10 mouse cellular contexts compared by ENCODE assay signal in genomic region chrX:145307174-145307573, GRCm38 (mm10). TPM values are rescaled to one million over a fixed set of nuclear protein-coding genes. Genes with fewer than 3 reads are reported as not detected.
DNase-seq lines count a peak whose midpoint lies in the region; ATAC-seq and TF ChIP-seq lines count a peak whose summit lies in the region.
"Had no signal": no experiment of that assay in that cellular context is flagged by ENCODE, and none has a peak within 500 bp of the region (broad histone marks: within the 10 kb centered on the region; RNA-seq: fewer than 3 reads in every experiment).

No protein-coding gene starts in this region.

- H3K9me3 ChIP-seq in midbrain, postnatal 0 days (ENCODE audit: low read length), result no peaks in the 10 kb centered on the region
- H3K9me3 ChIP-seq: neural tube, embryonic 13.5 days had no signal

- H3K4me1 ChIP-seq in midbrain, postnatal 0 days (ENCODE audit: insufficient read depth, low read length), result no peaks in the 10 kb centered on the region
- H3K4me1 ChIP-seq: neural tube, embryonic 13.5 days had no signal

- no peak overlapping the region for H3K27ac ChIP-seq in gastrocnemius, adult 2 months
- H3K27ac ChIP-seq in left cerebral cortex, adult 2 months, result no peak overlapping the region
- H3K27ac ChIP-seq in midbrain, postnatal 0 days (ENCODE audit: low read depth, low read length), result no peak overlapping the region
- H3K27ac ChIP-seq: neural tube, embryonic 13.5 days had no signal

- DNase-seq in gastrocnemius, adult 2 months, result peak; percentile 22
- DNase-seq in gastrocnemius, postnatal 25 days, result no peak
- DNase-seq in A20 (ENCODE audit: low read depth, low spot score), result peak; percentile 48
- DNase-seq in adrenal gland, postnatal 36 days, result peak; percentile 3 to 44
- DNase-seq in gastrocnemius, postnatal 14 days, result peak; percentile 3
- DNase-seq in left cerebral cortex, adult 2 months (ENCODE audit: extremely low spot score in 1 of 2, low spot score in 2 of 2), result peak; percentile 26
- DNase-seq in midbrain, postnatal 0 days (ENCODE audit: low spot score), result peak; percentile 73
- no peak for DNase-seq in spleen, adult 12 weeks (ENCODE audit: low spot score)

- no peaks in the 10 kb centered on the region for H3K36me3 ChIP-seq in midbrain, postnatal 0 days (ENCODE audit: insufficient read depth, low read length)
- H3K36me3 ChIP-seq: neural tube, embryonic 13.5 days had no signal

- 13% methylated on average over 2 of the region's 2 CpGs for WGBS in midbrain, postnatal 0 days

- intact Hi-C loops in gastrocnemius, adult 2 months (cut with DNase I), result no loop called here
- intact Hi-C loops in gastrocnemius, postnatal 14 days (cut with DNase I; ENCODE audit: low total_unique reads), result no loop called here
- intact Hi-C loops in left cerebral cortex, adult 2 months (cut with DNase I), result no loop called here

- no peak for ATAC-seq in midbrain, postnatal 0 days (ENCODE audit: low FRiP score)

- H3K4me3 ChIP-seq in gastrocnemius, adult 2 months, result no peak overlapping the region
- H3K4me3 ChIP-seq in left cerebral cortex, adult 2 months, result no peak overlapping the region
- H3K4me3 ChIP-seq in midbrain, postnatal 0 days (ENCODE audit: low read depth, low read length), result no peak overlapping the region
- H3K4me3 ChIP-seq: neural tube, embryonic 13.5 days had no signal

- no peak overlapping the region for H3K9ac ChIP-seq in midbrain, postnatal 0 days (replicated peaks; ENCODE audit: low read length, poor library complexity, severe bottlenecking)
- H3K9ac ChIP-seq: neural tube, embryonic 13.5 days had no signal

- TF ChIP-seq CTCF in gastrocnemius, adult 2 months (IDR thresholded peaks at IDR 0.05), result peak; percentile 58
- peak; percentile 61 for TF ChIP-seq CTCF in left cerebral cortex, adult 2 months (IDR thresholded peaks at IDR 0.05)
- TF ChIP-seq CTCF in midbrain, postnatal 0 days (IDR thresholded peaks at IDR 0.05), result peak; percentile 77

- no peak overlapping the region for H3K4me2 ChIP-seq in midbrain, postnatal 0 days (ENCODE audit: low read depth, low read length, poor library complexity, severe bottlenecking)
- H3K4me2 ChIP-seq: neural tube, embryonic 13.5 days had no signal

- H3K27me3 ChIP-seq in midbrain, postnatal 0 days (ENCODE audit: insufficient read depth, low read length), result no peaks in the 10 kb centered on the region
- H3K27me3 ChIP-seq: neural tube, embryonic 13.5 days had no signal

RNA-seq across cellular contexts. Expression of gene Lhfpl1, which starts 41.7 kb away (rescaled TPM):
- total RNA-seq in gastrocnemius, adult 2 months (2021), result under 1 TPM in 1 of 2 experiments, not detected in 1; 0.56 TPM
- 1 to 10 TPM in 1 of 2 experiments, under 1 TPM in 1; 0.23 to 1.2 TPM for total RNA-seq in gastrocnemius, postnatal 25 days (2021)
- total RNA-seq in adrenal gland, postnatal 36 days (2021), result not detected
- 1 to 10 TPM in 1 of 2 experiments, under 1 TPM in 1; 0.27 to 1.0 TPM for total RNA-seq in gastrocnemius, postnatal 14 days (2021)
- under 1 TPM in 1 of 2 experiments, not detected in 1; 0.49 TPM for total RNA-seq in left cerebral cortex, adult 2 months (2021)
- total RNA-seq in midbrain, postnatal 0 days (2014; rRNA removed), result 0.27 TPM in 1 of 2 replicates, not detected in the other
- 0.30 TPM in 1 of 2 replicates, not detected in the other for polyA plus RNA-seq in midbrain, postnatal 0 days (2015; fragmentation: Nextera tagmentation; extraction: Ambion mirVana)
- total RNA-seq: heart, postnatal 36 days had no signal

Comparison
In these comparisons a context has a peak if more than half of its experiments do, and no peak if none do; other contexts are left out.
1. DNase-seq: peak in gastrocnemius, adult 2 months (single experiment), A20 (single experiment), adrenal gland, postnatal 36 days (2 of 2), gastrocnemius, postnatal 14 days (single experiment), left cerebral cortex, adult 2 months (2 of 2) and midbrain, postnatal 0 days (single experiment); none in gastrocnemius, postnatal 25 days (single experiment) and spleen, adult 12 weeks (single experiment).
2. Peak in every context shown above with its lines, with median percentiles within 50 percentile points of each other: CTCF ChIP-seq.